Mouse (Mus musculus) brain, adult 2 months (tissue): ENCODE data around the gene Bglap.
"Not testable (repeated sequence)": the region's sequence is repeated elsewhere in the genome, so short reads cannot be mapped to it uniquely, and the experiment has no call there.

Experiments used
- DNase-seq: peaks from one replicate; pipeline ENCODE4 v3.0.0; 2011; ENCODE audit warnings: low read depth, low spot score

The Bglap gene

GRCm38 (mm10) chr3:88395288-88395687, 11.0 kb upstream of the Bglap start:
- no peak for DNase-seq

DNA sequence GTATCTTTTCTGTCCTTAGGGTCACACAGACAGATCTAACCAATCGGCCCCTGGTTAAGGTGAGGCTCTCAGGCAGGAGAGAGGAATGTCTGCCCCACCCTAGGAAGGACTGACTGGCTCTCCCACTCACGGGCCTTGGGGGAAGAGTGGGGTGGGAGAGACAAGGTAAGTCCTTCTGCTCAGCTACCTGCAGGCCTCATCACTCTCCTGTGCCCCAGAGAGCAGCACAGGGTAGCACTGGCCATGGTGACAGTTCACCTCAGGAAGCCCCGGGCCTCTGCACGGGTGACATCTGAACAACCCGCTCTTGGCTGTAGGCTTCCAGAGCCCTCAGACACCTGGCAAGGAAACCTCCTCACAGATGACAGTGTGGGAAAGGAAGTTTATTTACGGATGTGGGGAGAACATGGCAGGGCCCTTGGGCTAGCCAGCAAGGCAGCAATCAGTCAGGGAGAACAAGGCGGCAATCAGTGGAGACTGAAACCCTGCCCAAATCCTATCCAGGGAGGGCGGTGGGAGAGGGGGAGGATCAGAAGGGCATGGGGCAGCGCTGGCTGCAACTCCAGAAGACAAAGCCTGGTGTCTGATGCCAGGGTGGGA, 9.6 kb upstream of the Bglap start:
- DNase-seq, result peak; percentile 71

GRCm38 (mm10) chr3:88382383-88382782, 1.9 kb downstream of the Bglap start:
- DNase-seq, result not testable (repeated sequence)

GRCm38 (mm10) chr3:88381389-88382315, 2.6 kb downstream of the Bglap start:
- peak; percentile 59 for DNase-seq

- not testable (repeated sequence) for DNase-seq
Measured at GRCm38 (mm10) chr3:88378599-88378998, 5.7 kb downstream of the Bglap start, which contains the start of gene Bglap2. Gene Bglap2, minus strand, starts transcription at chr3:88378699.

GRCm38 (mm10) chr3:88376644-88377043, 7.6 kb downstream of the Bglap start:
- not testable (repeated sequence) for DNase-seq

- peak; percentile 69 for DNase-seq
Measured at GRCm38 (mm10) chr3:88375750-88376626, 8.3 kb downstream of the Bglap start.

- not testable (repeated sequence) for DNase-seq
Measured at GRCm38 (mm10) chr3:88372643-88373042, 11.6 kb downstream of the Bglap start, which contains the start of gene Bglap3. Gene Bglap3, minus strand, starts transcription at chr3:88372743.

GRCm38 (mm10) chr3:88368511-88368910, 15.8 kb downstream of the Bglap start:
- DNase-seq, result not testable (repeated sequence)

DNA sequence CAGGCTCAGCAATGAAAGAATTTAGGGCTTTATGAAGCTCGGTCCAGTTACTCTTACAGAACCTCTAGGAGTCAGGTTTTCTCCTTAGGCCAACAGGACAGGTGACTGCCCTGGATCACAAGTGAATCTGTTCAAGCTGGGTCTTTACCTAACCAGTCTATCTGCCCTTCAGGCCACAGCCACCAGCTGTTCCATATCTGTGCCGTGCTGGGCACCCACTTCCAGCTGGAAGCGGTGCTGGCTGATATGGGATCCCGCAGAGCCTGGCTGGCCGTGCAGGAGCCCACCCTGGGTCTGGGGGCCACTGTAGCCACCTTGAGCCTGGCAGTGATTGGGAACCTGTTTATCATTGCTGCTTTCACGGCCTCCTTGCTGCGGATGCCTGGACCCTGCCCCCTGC, 16.7 kb downstream of the Bglap start:
- not testable (repeated sequence) for DNase-seq

DNA sequence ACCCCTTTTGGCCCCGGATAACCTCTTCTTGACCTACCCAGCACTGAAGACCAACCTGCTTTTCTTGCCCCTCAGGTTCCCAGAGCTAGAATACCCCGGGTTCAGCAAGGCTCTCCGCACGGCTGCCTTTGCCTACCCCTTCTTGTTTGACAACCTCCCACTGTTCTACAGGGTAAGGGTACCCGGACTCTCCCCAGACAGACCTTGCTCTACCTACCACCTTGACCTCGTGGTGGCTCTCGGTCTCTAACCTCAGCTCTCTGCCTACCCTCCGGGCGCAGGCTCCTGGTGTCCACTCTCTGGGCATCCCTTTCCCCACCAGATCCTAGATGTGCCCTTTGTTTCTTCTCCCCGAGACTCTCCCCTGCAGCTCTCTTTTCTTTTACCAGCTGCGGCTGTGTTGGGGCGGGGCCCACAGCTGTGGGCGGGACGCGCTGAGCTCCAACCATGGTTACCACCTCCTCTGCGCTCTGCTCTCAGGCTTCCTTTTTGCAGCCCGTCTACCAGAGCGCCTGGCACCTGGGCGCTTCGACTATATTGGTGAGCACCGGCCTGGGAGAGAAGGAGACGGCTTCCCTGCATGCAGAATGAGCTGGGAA, 17.3 kb downstream of the Bglap start:
- DNase-seq, result peak; percentile 46

DNA sequence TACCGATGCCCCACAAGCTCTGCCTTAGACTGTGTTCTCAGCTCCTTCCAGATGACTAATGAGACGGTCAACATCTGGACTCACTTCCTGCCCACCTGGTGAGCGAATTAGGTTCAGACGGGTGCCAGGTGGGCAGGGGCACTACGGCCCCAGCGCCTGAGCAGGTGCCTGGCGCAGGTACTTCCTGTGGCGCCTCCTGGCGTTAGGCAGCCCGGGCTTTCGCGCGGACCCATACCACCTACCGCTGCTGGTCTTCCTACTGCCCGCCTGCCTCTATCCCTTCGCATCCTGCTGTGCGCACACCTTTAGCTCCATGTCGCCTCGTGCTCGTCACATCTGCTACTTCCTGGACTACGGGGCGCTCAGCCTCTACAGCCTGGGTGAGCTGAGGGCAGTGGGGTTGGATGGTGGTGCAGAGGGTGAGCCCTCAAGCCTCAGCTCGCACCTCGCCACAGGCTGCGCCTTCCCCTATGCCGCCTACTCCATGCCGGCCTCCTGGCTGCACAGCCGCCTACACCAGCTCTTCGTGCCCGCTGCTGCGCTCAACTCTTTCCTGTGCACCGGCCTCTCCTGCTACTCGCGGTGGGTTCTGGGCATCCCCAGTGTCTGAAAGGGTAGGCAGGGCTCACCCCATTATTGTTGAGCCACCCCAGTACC, 18.4 kb downstream of the Bglap start:
- no peak for DNase-seq

DNA sequence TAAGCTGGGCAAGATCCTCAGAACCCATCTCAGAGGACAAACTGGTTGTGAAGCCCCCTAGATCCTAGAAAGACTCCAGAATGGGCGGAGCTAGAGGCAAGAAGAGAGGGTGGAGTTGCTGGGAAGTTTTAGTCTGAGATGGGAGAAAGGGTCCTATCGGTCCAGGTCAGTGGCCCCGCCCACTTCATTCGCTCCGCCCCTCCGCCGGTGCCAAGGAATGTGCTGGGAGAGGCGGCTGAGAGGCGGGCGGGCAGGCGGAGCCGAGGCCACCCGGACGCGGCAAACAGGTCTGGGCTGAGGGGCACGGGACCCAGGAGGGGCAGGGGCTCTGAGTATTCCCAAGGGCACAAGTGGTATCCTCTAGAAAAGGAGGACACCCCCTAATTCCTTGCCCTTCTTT, 19.9 kb downstream of the Bglap start, which contains the start of gene Paqr6:
Paqr6 (plus strand) TSS at position 248 of the 400 bp plus-strand sequence.
- no peak for DNase-seq

- peak; percentile 82 for DNase-seq
Measured at GRCm38 (mm10) chr3:88363700-88364099, 20.6 kb downstream of the Bglap start.

GRCm38 (mm10) chr3:88361612-88362313, 22.5 kb downstream of the Bglap start:
- no peak for DNase-seq

DNA sequence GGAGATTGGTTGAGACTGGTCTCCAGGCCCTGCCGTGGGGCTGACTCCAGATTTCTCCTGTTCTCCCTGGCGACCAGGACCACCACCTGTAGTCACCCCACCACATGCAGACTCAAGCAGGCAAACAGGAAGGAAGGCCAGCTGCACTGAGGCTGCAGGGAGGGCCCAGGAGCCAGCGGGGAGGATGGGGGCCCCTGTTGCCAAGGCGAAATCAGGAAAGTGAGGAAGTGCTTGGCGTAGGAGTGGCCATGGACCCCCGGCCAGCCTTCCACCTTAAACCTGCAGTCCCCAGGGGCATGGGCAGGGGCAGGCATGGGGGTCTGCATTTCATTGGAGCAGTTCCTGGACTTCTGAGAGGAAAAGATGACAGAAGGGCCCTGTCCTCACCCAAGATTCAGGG, 23.2 kb downstream of the Bglap start:
- DNase-seq, result no peak

- DNase-seq, result peak; percentile 54
Measured at GRCm38 (mm10) chr3:88359989-88360388, 24.3 kb downstream of the Bglap start.

DNA sequence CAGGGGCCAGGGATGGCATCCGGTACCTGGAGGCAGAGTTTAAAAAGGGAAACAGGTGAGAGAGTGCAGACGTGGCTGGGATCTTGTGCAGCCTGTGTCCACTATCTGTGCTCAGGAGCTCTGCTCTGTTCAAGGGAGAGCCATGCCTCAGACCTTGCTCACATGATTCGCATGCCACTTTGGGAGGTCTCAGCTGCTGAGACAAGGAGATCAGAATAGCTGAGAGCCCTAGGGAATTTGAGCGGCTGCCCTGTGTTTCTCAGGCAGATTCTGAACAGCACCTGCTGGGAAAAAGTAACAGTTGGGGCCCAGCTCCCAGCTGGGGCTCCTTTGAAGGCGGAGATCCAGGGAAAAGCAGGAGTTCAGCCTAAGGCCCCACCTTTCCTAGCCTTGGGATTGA, 24.7 kb downstream of the Bglap start:
- no peak for DNase-seq

GRCm38 (mm10) chr3:88354396-88355165, 29.7 kb downstream of the Bglap start:
- peak; percentile 81 for DNase-seq
